23 mouse cellular contexts compared by ENCODE assay signal in the genomic region with DNA sequence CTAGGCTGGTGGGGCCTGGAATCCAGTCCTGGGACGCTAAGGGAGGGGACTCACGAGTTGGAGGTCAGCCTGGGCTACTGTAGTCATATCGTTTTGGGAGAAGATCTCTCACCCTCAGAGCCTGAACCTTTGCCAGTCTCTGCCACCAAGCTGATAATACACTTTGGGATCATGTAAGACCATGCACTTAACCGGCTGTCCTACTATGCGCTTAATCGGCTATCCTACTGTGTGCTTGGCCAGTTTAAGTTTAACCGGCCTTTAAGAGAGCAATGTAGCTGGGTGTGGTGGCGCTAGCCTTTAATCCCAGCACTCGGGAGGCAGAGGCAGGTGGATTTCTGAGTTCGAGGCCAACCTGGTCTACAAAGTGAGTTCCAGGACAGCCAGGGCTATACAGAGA.
"Had no signal": no experiment of that assay in that cellular context is flagged by ENCODE, and none has a peak within 500 bp of the region (broad histone marks: within the 10 kb centered on the region; RNA-seq: fewer than 3 reads in every experiment).

No protein-coding gene starts in this region.

- H3K4me1 ChIP-seq: megakaryocyte, embryonic 14.5 days; neural tube, embryonic 12.5 days had no signal

- DNase-seq: kidney, adult 8-10 months; kidney, postnatal 10 days; kidney, postnatal 36 days; layer of hippocampus, postnatal 36 days; liver, postnatal 0 days; lung, embryonic 14.5 days; right cerebral cortex, adult 18-20 months; right cerebral cortex, postnatal 14 days; right cerebral cortex, postnatal 4 days; thymus, postnatal 4 days had no signal

- H3K27ac ChIP-seq: kidney, embryonic 15.5 days; left cerebral cortex, adult 2 months; limb, embryonic 15.5 days; liver, embryonic 14.5 days; neural tube, embryonic 12.5 days; neural tube, embryonic 15.5 days; stomach, postnatal 0 days had no signal

- H3K36me3 ChIP-seq: kidney, embryonic 15.5 days; limb, embryonic 12.5 days; limb, embryonic 15.5 days; midbrain, embryonic 15.5 days; neural tube, embryonic 12.5 days; neural tube, embryonic 15.5 days had no signal

- H3K9ac ChIP-seq: kidney, embryonic 15.5 days; limb, embryonic 12.5 days; limb, embryonic 15.5 days; liver, embryonic 14.5 days; liver, postnatal 0 days; lung, embryonic 14.5 days; midbrain, embryonic 15.5 days; neural tube, embryonic 12.5 days; neural tube, embryonic 15.5 days had no signal

- ATAC-seq: liver, postnatal 0 days; lung, postnatal 0 days; midbrain, embryonic 15.5 days had no signal

- H3K27me3 ChIP-seq: limb, embryonic 15.5 days; midbrain, embryonic 15.5 days; neural tube, embryonic 12.5 days; neural tube, embryonic 15.5 days had no signal

- H3K4me3 ChIP-seq: kidney, embryonic 15.5 days; left cerebral cortex, adult 2 months; limb, embryonic 12.5 days; limb, embryonic 15.5 days; megakaryocyte, embryonic 14.5 days; midbrain, embryonic 15.5 days; neural tube, embryonic 12.5 days; neural tube, embryonic 15.5 days had no signal

- H3K4me2 ChIP-seq: kidney, embryonic 15.5 days; limb, embryonic 12.5 days; limb, embryonic 15.5 days; liver, embryonic 11.5 days; lung, embryonic 14.5 days; midbrain, embryonic 11.5 days; midbrain, embryonic 15.5 days; neural tube, embryonic 12.5 days; neural tube, embryonic 15.5 days had no signal

- H3K9me3 ChIP-seq: kidney, embryonic 15.5 days; limb, embryonic 12.5 days; limb, embryonic 15.5 days; midbrain, embryonic 15.5 days; neural tube, embryonic 12.5 days; neural tube, embryonic 15.5 days had no signal
